Mouse (Mus musculus): ENCODE data around the gene Gm39566.
A peak's percentile ranks its signal among the peaks of the same experiment; 100 is the strongest.

Gm39566 gene

DNA sequence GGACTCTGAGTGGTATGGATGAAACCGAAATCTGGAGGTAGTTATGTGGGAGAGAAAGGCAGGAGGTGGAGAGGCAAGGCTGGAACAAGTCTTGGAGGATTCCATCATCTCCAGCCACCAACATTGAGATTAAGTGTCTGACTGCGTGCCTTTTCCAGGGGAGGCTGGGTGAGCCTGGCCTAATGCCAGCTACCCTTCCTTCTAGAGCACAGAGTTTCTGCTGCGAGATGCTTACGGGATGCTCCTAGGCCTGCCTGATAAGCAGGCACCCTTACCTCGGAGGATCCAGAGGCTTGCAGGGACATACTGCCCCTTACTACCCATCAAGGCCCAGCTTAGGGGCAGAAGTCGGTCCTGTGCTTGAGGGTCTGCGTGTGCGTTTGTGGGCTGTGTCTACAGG is 18.5 kb upstream of the Gm39566 start:
- no peak for DNase-seq

DNA sequence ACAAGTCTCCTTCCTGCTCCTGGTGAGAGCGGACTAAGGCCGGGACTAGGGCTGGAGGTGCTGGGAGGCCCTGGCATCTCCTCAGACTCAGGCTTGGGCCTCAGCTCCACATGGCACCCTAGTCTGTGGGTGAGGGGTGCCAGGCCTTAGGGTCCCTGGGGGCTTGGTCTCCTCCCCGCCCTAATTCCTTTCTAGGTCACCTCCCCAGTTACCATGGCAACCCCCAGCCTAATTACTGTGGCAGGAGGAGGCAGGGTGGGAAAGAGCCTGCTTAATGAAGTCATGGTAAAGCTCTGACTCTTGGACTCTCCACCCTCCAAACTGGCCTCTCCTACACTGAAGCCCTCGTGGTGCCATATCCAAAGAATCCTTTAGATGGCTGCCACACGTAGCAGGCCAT is 13.7 kb upstream of the Gm39566 start:
- no peak for DNase-seq

DNA sequence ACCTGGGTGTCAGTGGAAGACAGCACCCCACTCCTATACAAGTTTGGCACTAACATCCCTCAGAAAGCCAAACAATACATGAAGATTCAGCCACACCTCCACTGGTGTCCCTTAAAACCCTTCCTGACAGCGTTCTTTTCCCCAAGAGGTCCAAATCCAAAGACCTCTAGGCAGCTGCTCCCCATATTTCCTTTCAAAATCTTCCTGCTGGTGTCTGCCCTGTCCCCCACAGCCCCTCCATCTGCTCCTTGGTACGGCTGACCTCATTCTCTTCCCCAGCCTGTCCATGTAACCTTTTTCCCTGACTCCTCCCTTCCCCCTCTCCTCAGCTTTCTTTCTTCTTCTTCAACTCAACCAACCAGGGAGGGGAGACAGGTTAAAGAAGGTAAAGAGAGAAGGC is 8.4 kb upstream of the Gm39566 start:
- DNase-seq, result no peak

DNA sequence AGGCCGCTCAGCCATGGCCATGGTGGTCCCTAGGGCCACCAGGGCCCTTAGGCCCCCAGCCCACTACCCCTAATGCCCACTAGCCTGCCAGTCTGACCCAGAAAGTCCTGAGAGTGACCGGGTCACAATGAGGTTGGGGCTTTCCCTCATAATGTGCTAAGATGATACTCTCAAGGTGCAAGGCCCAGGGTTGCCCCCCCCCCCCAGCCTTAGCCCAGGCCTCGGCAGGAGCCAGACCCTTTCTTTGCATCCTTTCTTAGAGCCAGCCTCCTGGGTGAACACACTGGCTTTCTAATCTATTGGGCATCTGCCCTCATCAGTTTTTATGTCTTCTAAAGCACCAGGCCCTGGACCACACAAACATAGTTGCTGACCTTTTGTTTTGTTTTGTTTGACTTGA is 7.0 kb upstream of the Gm39566 start, which contains the start of gene Spem1:
Gene Spem1 (minus strand): TSS at position 101 of the 400 bp plus-strand sequence.
- DNase-seq, result no peak

DNA sequence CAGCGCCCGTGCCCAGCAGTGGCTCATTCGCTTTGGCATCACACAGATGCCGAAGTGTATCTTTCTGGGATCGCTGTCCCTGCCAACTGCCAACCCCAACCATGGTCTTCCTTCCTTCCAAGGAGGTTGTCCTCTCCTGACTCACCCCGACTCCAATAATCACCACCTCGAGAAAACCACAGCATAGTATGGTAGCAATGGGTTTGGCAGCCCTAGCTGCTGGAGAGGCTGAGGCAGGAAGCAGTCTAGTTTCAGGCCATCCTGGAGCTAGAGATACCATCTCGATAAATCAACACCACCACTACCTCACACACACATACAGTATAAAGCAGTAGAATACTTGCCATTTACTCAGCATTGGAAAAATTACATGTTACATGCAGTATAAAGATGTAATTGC is 3.8 kb upstream of the Gm39566 start:
- no peak for DNase-seq

DNA sequence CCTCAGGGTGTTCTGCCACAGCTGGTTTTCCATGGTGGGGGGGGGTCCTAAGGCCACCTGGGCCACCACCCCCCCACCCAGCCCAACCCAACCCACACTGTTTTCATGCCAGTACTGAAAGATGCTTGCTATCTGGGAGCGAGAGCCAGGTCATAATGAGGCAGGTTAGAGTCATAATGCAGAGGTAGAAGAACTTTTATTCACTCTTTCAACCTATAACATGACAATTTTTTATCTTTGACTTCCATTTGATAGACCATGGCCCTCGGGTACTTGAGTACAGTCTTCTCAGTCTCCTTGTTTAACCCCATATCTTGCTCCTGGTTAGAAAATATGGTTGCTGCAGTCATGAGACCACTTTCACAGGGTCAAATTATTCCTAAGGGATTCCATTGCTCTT is 3.3 kb upstream of the Gm39566 start, which contains the start of gene Spem2:
Gene Spem2 (minus strand): TSS at position 101 of the 400 bp plus-strand sequence.
- no peak for DNase-seq

DNA sequence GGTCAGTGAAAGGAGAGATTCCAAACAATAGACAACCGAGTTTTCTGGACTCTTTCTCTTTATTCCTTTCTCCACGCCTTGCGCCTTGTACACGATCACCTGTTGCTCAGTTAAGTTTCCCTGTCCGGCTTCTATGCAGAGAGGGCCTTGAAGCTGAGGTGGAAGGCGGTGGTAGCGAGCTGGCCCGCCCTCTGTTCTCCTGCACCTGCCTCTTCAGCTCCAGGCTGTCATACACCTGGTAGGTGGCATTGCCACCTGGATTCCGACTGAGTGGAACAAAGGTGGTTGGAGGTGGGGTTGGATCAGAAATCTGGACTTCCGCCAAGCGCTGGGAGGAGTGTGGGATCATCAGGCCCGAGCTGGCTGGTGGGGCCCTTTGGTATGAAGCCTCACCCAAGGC is 1.4 kb upstream of the Gm39566 start:
- DNase-seq, result no peak

DNA sequence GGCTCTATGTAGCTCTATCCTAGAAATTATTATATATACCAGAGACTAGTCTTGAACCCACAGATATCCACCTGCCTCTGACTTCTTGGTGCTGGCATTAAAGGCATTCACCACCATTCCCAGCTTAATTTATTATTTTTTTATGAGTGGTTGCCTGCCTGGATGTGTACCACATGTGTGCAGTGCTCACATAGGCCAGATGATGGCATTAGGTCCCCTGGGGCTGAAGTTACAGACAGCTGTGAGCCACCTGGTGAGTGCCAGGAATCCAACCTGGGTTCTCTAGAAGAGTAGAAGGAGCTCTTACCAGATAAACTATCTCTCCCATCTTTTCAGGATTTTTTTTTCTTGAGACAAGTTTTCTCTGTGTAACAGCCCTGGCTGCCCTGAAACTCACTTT is 4.8 kb downstream of the Gm39566 start:
- DNase-seq, result no peak

DNA sequence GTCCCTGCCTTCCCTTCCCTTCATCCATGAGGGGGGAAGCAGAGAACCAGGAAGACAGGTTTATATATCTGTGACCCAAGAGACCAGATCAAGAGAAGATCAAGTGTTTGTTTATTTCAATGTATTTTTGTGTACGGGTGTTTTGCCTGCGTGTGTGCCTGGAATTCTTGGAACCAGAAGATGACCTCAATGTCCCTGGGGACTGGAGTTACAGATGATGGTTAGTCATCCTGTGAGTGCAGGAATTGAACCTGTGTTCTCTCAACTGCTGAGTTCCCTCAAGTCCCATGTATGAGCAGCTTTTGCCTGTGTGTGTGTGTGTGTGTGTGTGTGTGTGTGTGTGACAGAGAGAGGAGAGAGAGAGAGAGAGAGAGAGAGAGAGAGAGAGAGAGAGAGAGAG is 7.5 kb downstream of the Gm39566 start:
- DNase-seq, result no peak

DNA sequence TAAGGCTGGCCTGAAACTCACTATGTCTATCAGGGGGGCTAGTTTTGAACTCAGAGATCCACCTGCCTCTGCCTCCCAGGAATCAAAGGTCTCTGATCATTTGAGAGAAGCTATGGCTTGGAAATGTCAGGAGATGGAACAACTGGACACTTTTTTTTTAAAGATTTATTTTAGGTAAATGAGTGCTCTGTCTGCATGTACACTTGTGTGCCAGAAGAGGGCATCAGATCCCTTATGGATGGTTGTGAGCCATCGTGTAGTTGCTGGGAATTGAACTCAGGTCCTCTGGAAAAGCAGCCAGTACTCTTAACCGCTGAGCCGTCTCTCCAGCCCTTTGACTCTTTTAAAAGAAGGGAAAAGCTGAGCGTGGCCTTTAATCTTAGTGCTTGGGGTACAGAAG is 8.7 kb downstream of the Gm39566 start:
- DNase-seq, result no peak

DNA sequence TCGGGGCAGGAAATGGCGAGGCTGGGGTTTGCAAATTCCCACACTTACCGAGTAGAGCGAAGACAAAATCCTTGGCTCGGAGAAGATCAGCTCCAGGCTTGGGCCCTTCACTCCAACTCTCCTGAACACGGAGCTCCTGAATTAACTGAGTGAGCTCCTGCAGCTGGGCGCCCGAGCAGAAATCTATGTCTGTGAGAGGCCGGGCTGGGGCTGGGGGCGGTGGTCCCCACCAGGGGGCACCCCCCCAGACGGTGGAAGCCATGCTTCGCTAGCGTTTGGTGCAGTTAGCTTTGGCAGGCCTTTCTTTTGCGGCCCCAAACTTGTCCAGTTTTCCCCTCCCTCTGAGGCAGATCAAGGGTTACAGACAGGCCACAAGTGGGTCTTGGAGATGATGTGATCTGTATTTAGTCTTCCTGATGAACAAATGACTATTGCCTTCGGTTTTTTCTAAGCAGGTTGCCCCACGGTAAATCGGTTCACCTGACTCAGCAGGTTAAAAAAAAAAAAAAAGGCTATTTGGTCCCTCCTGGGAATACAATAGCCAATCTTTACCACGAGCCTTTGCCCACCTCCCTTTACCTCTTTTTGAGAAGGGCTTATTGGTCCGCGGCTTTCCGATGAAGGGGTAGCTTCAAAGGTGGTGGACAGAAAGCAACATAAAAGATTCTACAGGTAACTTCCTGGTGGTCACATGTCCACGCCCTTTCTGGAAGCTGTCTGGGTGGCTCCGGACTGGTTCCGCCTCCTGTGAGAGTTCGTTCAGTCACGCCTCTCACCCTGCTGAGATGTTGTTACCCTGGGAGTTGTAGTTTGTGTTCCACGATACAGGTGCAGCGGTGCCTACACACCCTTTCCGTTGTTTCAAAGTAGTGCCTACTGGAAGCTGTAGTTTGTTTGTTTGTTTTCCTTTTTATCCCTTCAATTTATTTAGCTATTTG is 9.9 kb downstream of the Gm39566 start, which contains the start of gene Tmem102:
Gene Tmem102 (minus strand): TSS at position 653 of the 938 bp plus-strand sequence.
- peak; percentile 79 for DNase-seq

DNA sequence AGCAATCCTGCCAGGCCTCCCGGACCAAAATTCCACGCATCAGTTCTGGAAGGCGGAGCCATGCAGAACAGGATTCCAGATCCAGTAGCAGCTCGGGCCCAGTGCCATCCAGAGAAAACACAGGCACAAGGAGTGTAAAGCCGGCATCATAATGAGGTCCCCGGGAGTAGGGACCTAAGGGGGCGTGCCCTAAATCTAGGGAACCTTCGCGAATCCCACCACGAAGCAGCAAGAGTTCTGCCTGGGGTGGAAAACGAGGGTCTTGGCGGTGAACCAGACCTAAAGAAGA is 10.5 kb downstream of the Gm39566 start:
- DNase-seq, result peak; percentile 56

DNA sequence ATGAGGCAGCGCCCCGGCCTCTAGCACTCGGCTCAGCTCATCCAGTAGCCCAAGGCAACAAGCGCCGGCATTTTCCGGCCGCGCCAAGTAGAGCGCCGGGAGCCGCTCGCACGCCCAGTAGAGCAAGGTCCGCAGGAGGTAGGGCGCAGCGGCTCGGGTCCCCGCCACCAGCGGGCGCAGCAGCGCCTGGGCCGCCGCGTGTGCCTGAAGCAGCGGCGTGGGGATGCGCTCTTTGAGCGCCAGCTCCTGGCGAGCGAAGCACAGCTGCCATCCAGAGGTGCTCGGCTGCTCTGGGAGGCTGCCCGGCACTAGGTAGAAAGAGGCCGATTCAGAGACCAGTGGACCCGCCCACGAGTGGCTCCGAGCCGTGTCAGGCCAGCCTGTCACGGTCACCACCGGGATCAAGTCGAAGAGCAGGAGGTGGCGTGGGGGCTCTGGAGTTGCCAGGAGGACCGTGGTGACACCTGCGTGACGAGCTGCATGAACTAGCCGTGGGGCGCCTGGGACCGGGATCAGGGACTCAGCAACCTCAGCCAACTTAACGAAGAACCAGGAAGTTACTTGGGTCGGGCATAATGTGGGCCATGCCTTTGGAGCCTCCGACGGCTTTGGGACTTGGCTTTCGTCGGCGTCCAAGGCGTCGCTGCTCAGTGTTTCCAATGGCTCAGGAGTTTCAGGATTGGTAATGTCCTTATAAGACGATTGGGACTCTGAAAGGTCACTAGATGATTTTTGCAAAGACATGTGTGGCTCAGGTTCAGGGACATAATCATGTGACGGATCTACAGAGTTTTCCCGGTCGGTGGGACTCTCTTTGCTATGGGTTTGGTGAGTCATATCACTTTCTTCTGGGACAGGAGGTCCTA is 11.1 kb downstream of the Gm39566 start:
- peak; percentile 89 for DNase-seq

DNA sequence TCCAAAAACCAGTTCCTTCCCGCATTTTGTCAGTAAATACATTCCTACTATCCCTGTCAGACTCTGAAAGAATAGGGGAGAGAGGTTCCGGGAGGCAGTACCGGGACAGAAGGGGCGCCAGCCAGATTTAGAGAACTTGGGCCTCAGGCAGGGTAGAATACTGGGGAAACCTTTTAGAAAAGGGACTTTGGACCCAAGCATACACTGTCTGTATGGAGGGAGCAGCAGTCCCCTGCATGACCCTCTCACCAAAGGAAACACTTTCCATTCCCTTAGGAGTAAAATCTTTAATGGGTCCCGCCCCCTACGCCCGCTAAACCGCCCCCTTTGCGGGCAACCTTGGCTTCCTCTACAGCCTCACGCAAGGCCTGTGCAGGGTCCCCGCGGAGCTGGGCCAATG is 11.8 kb downstream of the Gm39566 start:
- no peak for DNase-seq

DNA sequence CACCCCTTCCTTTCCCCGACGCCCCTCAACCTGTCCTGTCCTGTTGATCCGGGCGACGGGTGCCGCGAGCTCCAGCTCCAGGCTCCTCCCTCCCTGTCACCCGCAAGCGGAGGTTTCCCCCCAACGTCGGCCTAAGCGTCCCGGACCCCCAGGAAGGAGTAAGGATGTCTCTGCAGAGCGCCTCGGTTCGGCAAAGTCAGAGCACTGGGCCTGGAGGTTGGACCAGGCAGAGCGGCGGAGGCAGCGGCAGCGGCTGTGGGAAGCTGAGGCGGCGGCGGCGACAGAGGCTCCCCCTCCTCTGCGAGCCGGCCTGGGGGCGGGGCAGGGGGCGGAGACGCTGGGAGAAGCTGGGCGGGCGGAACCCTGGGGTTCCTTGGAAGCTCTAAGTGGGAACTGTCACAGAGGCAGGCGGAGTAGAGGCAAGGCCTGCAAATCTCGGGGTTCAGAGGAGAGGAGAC is 12.4 kb downstream of the Gm39566 start:
- peak; percentile 93 for DNase-seq

DNA sequence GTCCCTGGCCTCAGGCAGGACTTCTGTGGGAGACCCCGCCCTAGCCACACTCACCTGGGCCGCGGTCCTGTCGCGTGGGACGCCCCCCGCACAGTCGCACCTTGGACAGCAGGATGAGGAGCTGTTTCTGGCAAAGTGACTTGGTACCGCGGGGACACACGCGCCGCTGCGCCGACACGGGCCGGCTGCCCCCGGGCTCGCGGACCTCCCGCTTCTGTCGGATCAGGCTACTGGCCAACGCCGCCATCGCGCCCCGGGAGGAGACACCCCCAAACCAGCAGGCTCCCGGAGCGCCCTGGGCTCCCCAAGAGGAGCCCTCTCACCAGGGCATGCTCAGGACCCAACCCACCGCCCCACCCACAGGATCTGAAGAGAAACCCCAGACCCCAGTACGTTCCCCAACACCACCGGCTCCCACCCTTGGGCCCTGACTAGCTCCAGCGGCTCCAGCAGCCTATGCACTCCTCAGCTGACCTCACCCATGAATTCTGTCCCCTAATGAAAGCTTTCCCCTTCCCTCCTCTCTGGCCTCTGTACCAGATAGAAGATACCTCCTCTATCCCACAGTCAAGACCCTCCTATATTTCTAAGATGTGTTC is 13.6 kb downstream of the Gm39566 start, which contains the start of gene Fgf11:
Gene Fgf11 (minus strand): TSS at position 479 of the 599 bp plus-strand sequence.
- peak; percentile 49 for DNase-seq

DNA sequence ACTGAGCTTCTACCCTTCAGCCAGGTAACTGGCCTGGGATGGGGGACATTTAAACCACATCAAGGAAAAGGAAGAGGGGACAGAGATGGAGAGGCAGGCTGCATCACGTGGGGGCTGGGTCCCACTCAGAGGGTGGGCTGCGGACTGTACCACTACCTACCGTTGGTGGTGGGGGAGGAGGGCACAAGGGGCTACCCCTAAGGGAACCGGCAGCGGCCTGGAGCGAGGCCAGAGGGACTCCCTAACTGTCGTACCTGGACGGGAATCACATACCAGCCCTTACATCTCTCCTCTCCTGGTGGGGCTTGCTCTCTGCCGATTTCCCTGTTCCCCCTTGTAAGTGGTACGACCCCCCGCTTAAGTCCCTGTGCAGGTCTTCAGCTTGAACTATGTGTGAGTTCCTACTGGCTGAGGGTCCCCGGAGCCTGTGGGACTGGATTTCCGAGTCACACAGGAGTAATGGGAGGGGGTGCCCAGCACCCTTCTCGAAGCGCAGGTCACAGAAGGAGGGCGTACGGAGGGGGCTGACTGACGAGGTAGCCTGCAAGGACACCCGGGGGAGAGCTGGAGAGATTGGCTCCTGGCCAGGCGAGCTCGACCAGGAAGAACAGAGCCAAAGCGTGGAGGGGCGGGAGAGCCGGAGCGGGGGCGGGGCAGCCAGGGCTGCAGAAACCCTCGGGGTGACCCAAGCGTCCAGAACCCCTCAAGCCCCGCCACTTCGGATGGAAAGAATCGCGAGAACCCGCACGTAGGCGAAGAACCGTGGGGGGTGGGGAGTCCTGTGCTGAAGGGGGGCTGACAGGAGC is 14.5 kb downstream of the Gm39566 start:
- DNase-seq, result peak; percentile 87

DNA sequence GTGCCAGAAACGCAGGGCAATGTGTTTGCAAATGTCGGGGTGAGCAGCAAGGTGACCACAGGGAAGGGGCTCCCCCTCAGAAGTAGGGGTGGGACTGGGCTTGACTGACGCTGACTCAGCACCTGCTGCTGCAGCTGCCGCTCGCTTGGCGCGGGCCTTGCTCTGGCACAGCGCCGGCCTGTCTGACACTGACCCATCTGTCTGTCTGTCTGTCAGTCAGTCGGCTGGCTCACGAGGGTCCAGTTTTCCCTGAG is 15.0 kb downstream of the Gm39566 start:
- peak; percentile 51 for DNase-seq

DNA sequence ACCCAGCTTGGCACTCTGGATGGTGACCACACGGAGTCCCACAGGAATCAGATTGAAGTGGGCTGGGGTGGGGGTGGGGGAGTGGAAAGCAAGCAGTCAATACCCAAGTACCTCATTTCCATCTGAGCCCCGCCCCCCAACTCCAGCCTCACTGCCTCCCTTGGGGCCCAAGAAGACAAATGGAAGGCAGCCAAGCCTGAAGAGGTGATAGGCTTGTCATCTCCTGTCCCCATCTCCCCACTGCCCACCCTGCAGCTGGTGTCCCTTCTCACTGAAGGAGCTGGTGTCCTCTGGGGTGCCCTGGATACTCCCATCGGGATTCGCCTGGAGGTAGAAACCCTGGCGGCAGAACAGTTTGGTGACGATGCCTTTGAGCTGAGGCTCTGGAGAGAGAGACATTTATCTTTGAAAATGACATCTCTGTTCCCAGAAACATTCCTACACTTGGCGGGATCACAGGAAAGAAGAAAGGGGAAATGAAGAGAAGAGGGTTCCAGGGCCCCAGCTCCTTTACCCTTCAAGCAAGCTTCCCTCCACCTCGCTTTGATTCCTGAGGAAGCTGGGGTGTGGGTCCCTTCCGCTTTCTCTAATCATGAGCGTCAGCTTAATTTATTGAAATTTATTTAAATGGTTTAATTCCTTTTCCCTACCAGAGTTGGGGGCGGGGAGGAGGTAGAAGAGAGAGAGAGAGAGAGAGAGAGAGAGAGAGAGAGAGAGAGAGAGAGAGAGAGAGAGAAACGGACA is 15.5 kb downstream of the Gm39566 start:
- peak; percentile 41 for DNase-seq

DNA sequence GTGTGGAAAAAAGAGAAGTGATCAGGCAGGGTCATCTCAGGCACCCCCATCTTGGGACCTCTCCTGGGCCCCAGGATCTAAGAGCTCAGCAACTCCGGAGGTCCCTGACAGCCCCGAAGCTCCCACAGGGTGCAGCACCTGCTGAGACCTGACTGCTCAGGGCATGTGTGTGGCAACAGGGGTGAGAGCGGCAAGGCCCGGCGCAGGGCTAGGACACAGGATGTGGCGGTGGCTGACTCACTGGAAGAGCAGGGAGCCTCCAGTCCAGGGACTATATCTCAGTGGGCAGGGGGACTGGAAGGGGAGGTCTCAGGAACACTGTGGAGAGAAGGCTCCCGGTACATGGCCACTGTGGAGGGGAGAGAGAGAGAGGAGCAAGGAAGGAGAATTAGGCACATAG is 17.2 kb downstream of the Gm39566 start:
- DNase-seq, result no peak

DNA sequence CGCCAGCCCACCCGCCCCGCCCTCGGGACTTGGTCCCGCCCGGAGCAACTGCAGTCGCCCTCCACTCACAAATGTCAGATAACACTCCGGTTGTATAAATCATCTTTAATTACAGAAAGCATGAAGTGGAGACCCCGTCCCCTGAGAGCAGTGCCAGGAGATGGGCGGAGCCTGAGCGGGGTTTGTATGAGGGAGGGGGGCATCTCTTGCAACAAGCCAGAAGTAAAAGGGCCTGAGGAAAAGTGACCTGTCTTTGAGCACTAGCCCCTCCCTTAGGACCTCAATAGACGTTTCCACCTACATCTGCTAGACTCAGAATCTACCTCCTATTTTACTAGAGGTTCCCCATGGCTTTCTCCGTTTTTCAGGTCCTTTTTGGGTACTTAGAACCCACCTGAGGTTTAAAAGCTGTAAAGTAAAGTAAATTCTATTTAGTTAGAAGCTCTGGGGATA is 19.1 kb downstream of the Gm39566 start:
- DNase-seq, result no peak

All from kidney, postnatal 10 days (tissue).